Mouse (Mus musculus): Measurements from ENCODE around the gene Klhl18. TPM values are rescaled to one million over a fixed set of nuclear protein-coding genes. Genes with fewer than 3 reads are reported as not detected.

The Klhl18 gene
- polyA plus RNA-seq, 1 experiment from 2014 or later = 4.5 TPM

DNA sequence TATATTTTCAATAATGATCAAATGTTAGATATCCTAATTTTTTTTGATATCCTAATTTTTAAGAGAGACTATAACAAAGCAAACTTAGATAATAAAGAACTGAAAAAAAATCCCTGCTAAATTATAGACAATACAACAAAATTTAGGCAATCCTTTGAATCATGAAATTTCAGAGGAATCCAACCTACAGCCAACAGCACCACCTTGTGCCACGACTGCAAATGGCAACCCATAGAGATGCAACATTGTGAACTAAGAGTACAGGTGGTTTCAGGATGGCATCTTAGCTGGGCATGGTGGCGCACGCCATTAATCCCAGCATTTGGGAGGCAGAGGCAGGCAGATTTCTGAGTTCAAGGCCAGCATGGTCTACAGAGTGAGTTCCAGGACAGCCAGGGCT is 10.3 kb downstream of the Klhl18 start:
- H3K9ac ChIP-seq (replicated peaks; ENCODE audit: low read depth) = no peak overlapping the region
- no peaks in the 10 kb centered on the region for H3K9me3 ChIP-seq (ENCODE audit: low read length)
- H3K27me3 ChIP-seq (replicated peaks; ENCODE audit: insufficient read depth, low read length) = no peaks in the 10 kb centered on the region
- H3K27ac ChIP-seq (ENCODE audit: low read length) = no peak overlapping the region
- no peaks in the 10 kb centered on the region for H3K36me3 ChIP-seq (ENCODE audit: insufficient read depth, low read length)
- ATAC-seq = no peak
- TF ChIP-seq CTCF (IDR thresholded peaks at IDR 0.05) (peak; percentile 63), EP300 (IDR thresholded peaks at IDR 0.05) (no peak)
- no peak for DNase-seq (ENCODE audit: low spot score)
- 81% methylated on average over 3 of the region's 3 CpGs for WGBS
- H3K4me3 ChIP-seq (ENCODE audit: low read depth, low read length) = no peak overlapping the region
- H3K4me1 ChIP-seq (ENCODE audit: insufficient read depth, low read depth, low read length) = no peaks in the 10 kb centered on the region
- no peak overlapping the region for H3K4me2 ChIP-seq (replicated peaks; ENCODE audit: low read depth, low read length)

DNA sequence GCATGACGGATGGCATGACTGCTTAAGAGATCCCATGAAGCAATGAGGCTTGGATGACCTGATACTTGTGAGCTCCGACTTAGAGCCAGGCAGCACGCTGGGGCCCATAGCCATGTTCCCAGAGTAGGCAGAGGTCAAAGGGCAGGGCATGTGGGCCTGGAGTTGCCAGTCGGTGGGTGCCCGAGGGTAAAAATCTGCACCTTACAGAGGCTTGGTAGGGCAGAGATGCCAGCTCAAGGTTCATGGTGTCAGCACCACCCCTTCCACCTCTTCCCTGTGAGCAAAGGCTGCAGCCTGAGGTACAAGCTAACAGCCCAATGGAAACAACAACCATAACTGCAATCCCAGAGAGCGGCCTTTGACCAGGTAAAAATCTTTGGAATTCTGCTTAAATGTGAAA is 11.2 kb downstream of the Klhl18 start:
- no peak for TF ChIP-seq CTCF (IDR thresholded peaks at IDR 0.05)
- no peak for TF ChIP-seq EP300 (IDR thresholded peaks at IDR 0.05)
- Histone ChIP-seq H3K27me3 (replicated peaks; ENCODE audit: insufficient read depth, low read length) (no peaks in the 10 kb centered on the region), H3K36me3 (ENCODE audit: insufficient read depth, low read length) (no peaks in the 10 kb centered on the region), H3K27ac (ENCODE audit: low read length) (no peak overlapping the region), H3K4me3 (ENCODE audit: low read depth, low read length) (no peak overlapping the region), H3K9ac (replicated peaks; ENCODE audit: low read depth) (no peak overlapping the region), H3K9me3 (ENCODE audit: low read length) (no peaks in the 10 kb centered on the region), H3K4me1 (ENCODE audit: insufficient read depth, low read depth, low read length) (no peaks in the 10 kb centered on the region), H3K4me2 (replicated peaks; ENCODE audit: low read depth, low read length) (no peak overlapping the region)
- WGBS = 96% methylated on average over 6 of the region's 6 CpGs
- no peak for DNase-seq (ENCODE audit: low spot score)
- ATAC-seq = no peak

DNA sequence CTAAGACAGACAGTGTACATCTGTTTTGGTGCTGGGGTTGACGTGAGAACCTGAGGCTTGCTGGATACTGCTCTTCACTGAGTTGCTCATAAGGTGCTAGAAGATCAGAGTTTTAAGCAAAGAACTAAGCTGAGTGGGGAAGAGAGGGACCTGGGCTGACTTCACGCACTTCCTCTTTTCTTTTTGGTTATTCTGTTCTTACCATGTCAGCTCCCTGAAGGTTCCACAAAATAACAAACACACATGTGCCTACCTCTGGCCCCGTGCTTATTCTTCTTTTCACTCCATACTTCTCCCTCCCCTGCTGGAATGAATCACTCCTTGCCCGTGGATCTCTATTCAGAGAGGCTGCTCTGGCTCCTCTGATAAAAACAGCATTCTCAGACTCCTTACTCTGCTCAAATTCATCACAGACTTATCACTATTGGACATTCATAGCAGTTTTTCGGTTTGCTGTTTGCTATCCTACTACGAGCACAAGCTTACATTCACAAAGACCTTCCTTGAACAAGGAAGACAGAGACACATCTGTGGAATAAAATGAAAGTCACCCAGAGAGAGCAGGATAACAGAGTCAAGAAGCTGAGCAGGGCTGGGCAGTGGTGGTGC is 12.4 kb downstream of the Klhl18 start:
- no peak for ATAC-seq
- no peaks in the 10 kb centered on the region for H3K9me3 ChIP-seq (ENCODE audit: low read length)

DNA sequence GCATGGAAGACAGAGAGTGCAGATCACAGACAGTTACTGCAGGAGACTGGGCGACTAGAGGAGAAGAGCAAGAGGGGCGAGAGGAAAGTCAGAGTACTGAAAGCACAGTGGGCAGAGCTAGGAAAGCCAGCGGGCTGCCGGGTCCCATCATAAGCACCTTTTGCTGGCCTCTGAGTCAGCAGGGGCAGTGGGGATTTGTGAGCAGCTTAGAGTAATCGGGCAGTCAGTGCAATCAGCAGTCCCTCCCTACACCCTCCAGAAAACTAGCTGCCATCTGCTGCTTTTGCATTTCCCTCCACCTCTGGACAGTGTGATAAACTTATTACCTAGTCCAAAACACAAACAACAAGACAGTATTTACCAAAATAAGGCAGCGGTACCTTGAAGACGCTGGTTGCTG is 14.2 kb downstream of the Klhl18 start:
- H3K9ac ChIP-seq (replicated peaks; ENCODE audit: low read depth) = no peak overlapping the region

More for the DNA sequence above, 12.4 kb downstream of the Klhl18 start:
- no peaks in the 10 kb centered on the region for H3K27me3 ChIP-seq (replicated peaks; ENCODE audit: insufficient read depth, low read length)
- H3K4me1 ChIP-seq (ENCODE audit: insufficient read depth, low read depth, low read length) = no peaks in the 10 kb centered on the region
- H3K9ac ChIP-seq (replicated peaks; ENCODE audit: low read depth) = no peak overlapping the region
- WGBS = 90% methylated on average over 6 of the region's 6 CpGs
- DNase-seq (ENCODE audit: low spot score) = no peak
- TF ChIP-seq CTCF (IDR thresholded peaks at IDR 0.05) (no peak), EP300 (IDR thresholded peaks at IDR 0.05) (no peak)
- H3K36me3 ChIP-seq (ENCODE audit: insufficient read depth, low read length) = no peaks in the 10 kb centered on the region
- no peak overlapping the region for H3K27ac ChIP-seq (ENCODE audit: low read length)
- H3K4me3 ChIP-seq (ENCODE audit: low read depth, low read length) = no peak overlapping the region
- no peak overlapping the region for H3K4me2 ChIP-seq (replicated peaks; ENCODE audit: low read depth, low read length)

DNA sequence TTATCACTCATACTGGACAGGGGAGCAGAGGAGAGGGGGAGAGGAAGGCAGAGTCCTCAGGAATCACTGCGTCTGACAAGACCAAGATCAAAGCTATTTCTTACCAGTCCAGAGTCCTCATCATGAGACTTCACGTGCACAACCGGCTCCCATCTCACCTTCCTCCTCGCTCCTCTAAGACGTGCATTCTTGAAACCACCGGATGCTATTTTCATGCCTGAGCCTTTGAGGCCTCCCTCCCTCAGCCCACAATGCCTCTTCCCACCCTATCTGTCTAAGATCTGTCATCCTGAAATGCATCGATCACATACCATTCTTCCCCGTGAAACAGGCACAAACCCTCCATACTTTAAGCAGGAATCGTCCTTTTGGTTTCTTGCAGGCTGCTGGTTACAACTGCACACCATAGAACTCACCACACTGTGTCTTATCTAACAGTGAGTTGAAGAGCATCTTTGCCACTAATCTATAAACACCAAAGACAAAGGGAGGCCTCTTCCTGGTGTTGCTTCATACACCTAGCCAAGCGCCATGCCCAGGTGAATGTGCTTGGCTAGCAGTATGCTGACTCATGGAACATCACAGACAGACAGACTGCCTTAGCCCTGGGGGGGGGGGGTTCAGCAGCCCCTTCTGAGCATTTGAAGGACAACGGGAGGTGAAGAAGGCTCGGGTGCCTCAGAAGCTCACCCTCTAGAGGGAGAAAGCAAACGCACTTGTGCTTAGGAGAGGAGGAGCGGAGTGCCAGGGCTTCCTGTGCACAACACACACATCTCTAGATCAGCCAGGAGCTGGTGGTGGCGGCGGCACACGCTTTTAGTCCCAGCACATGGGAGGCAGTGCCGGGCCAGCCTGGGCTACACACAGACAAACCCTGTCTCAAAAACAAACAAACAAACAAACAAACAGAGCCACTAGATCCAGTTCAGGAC is 15.3 kb downstream of the Klhl18 start:
- WGBS = 75% methylated on average over 18 of the region's 18 CpGs
- Histone ChIP-seq H3K4me1 (ENCODE audit: insufficient read depth, low read depth, low read length) (no peaks in the 10 kb centered on the region), H3K4me2 (replicated peaks; ENCODE audit: low read depth, low read length) (no peak overlapping the region), H3K36me3 (ENCODE audit: insufficient read depth, low read length) (no peaks in the 10 kb centered on the region), H3K27me3 (replicated peaks; ENCODE audit: insufficient read depth, low read length) (no peaks in the 10 kb centered on the region), H3K4me3 (ENCODE audit: low read depth, low read length) (no peak overlapping the region), H3K9me3 (ENCODE audit: low read length) (no peaks in the 10 kb centered on the region), H3K27ac (ENCODE audit: low read length) (no peak overlapping the region), H3K9ac (replicated peaks; ENCODE audit: low read depth) (no peak overlapping the region)
- no peak for DNase-seq (ENCODE audit: low spot score)
- ATAC-seq = no peak
- TF ChIP-seq EP300 (IDR thresholded peaks at IDR 0.05) = no peak
- no peak for TF ChIP-seq CTCF (IDR thresholded peaks at IDR 0.05)

More for the DNA sequence above, 14.2 kb downstream of the Klhl18 start:
- H3K4me3 ChIP-seq (ENCODE audit: low read depth, low read length) = no peak overlapping the region
- 61% methylated on average over 7 of the region's 7 CpGs for WGBS
- H3K9me3 ChIP-seq (ENCODE audit: low read length) = no peaks in the 10 kb centered on the region
- no peaks in the 10 kb centered on the region for H3K36me3 ChIP-seq (ENCODE audit: insufficient read depth, low read length)
- DNase-seq (ENCODE audit: low spot score) (no peak), ATAC-seq (no peak)
- H3K27ac ChIP-seq (ENCODE audit: low read length) = no peak overlapping the region
- H3K27me3 ChIP-seq (replicated peaks; ENCODE audit: insufficient read depth, low read length) = no peaks in the 10 kb centered on the region
- TF ChIP-seq CTCF (IDR thresholded peaks at IDR 0.05) = no peak
- no peak for TF ChIP-seq EP300 (IDR thresholded peaks at IDR 0.05)
- no peak overlapping the region for H3K4me2 ChIP-seq (replicated peaks; ENCODE audit: low read depth, low read length)
- no peaks in the 10 kb centered on the region for H3K4me1 ChIP-seq (ENCODE audit: insufficient read depth, low read depth, low read length)

DNA sequence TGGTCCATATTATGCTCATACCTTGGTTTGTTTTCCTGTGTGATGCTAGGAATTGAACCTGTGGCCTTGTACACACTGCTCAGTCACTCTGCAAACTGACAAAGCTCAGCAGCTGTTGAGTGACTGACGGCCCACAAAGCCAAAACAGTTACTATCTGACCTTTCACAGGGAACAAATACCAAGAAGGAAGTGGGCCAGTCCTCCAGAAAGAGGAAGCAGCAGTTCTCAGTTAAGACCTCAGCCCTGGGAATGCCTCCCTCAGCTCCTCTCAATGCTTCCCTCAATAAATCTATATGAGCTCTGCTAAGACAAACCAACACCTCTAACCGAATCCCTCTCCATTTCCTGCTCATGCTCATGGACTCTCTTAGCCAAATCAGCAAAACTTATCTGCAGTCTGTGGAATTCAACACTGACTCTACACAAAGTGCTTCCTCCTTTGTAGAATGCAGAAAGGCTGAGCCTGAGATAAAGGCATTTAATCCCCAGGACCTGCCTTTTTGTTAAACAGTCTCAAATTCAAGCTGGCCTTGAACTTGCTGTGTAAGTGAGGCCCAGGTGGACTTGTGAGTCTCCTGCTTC is 17.3 kb downstream of the Klhl18 start:
- DNase-seq (ENCODE audit: low spot score) (peak; percentile 30), ATAC-seq (peak; percentile 17; the same call in 1 of the 2 replicates)
- no peak overlapping the region for H3K4me3 ChIP-seq (ENCODE audit: low read depth, low read length)
- no peaks in the 10 kb centered on the region for H3K36me3 ChIP-seq (ENCODE audit: insufficient read depth, low read length)
- H3K27ac ChIP-seq (ENCODE audit: low read length) = no peak overlapping the region; the same call in none of the 2 replicates
- no peak overlapping the region for H3K4me2 ChIP-seq (replicated peaks; ENCODE audit: low read depth, low read length)
- no peaks in the 10 kb centered on the region for H3K4me1 ChIP-seq (ENCODE audit: insufficient read depth, low read depth, low read length)
- 32% methylated on average over 2 of the region's 2 CpGs for WGBS
- no peak overlapping the region for H3K9ac ChIP-seq (replicated peaks; ENCODE audit: low read depth)
- H3K9me3 ChIP-seq (ENCODE audit: low read length) = no peaks in the 10 kb centered on the region
- TF ChIP-seq CTCF (IDR thresholded peaks at IDR 0.05) (no peak), EP300 (IDR thresholded peaks at IDR 0.05) (no peak)
- H3K27me3 ChIP-seq (replicated peaks; ENCODE audit: insufficient read depth, low read length) = no peaks in the 10 kb centered on the region

Data from lung, postnatal 0 days (tissue).